ENCODE assay signal across 10 mouse cellular contexts in genomic region chr2:84961300-84961699, GRCm38 (mm10). TPM values are rescaled to one million over a fixed set of nuclear protein-coding genes. Genes with fewer than 3 reads are reported as not detected.
DNase-seq lines count a peak whose midpoint lies in the region; ATAC-seq and TF ChIP-seq lines count a peak whose summit lies in the region.
"Had no signal": no experiment of that assay in that cellular context is flagged by ENCODE, and none has a peak within 500 bp of the region (broad histone marks: within the 10 kb centered on the region; RNA-seq: fewer than 3 reads in every experiment).

No protein-coding gene starts in this region.

- H3K9ac ChIP-seq in intestine, embryonic 16.5 days (ENCODE audit: low read depth, low read length) = no peak overlapping the region
- H3K9ac ChIP-seq in lung, postnatal 0 days (replicated peaks; ENCODE audit: low read depth) = no peak overlapping the region
- H3K9ac ChIP-seq: forebrain, embryonic 13.5 days; limb, embryonic 13.5 days had no signal

- TF ChIP-seq EP300 in lung, postnatal 0 days (IDR thresholded peaks at IDR 0.05) = no peak

- ATAC-seq in intestine, embryonic 16.5 days = peak; percentile 58; the same call in 1 of the 2 replicates
- peak; percentile 80 for ATAC-seq in lung, postnatal 0 days
- ATAC-seq: forebrain, embryonic 13.5 days had no signal

- no peaks in the 10 kb centered on the region for H3K27me3 ChIP-seq in intestine, embryonic 16.5 days (replicated peaks; ENCODE audit: control insufficient read depth, insufficient read depth, low read length)
- H3K27me3 ChIP-seq in lung, postnatal 0 days (replicated peaks; ENCODE audit: insufficient read depth, low read length) = no peaks in the 10 kb centered on the region
- H3K27me3 ChIP-seq: forebrain, embryonic 13.5 days; limb, embryonic 13.5 days had no signal

- H3K27ac ChIP-seq in bone marrow, adult 2 months (ENCODE audit: control insufficient read depth, insufficient read depth, low read depth, low read length, poor library complexity) = peak overlapping the region; percentile 50; the same call in 1 of the 2 replicates
- H3K27ac ChIP-seq in intestine, embryonic 16.5 days (ENCODE audit: low read length) = no peak overlapping the region
- H3K27ac ChIP-seq in lung, postnatal 0 days (ENCODE audit: low read length) = no peak overlapping the region
- H3K27ac ChIP-seq: forebrain, embryonic 13.5 days; limb, embryonic 13.5 days had no signal

- WGBS in bone marrow, adult 2 months = 45% methylated on average over 2 of the region's 2 CpGs
- 51% methylated on average over 2 of the region's 2 CpGs for WGBS in intestine, embryonic 16.5 days
- 50% methylated on average over 2 of the region's 2 CpGs for WGBS in lung, postnatal 0 days

- DNase-seq in adrenal gland, adult (ENCODE audit: inconsistent age in 2 of 2, low spot score in 1 of 2) = peak; percentile 79 to 88
- no peak for DNase-seq in adrenal gland, postnatal 4 days (ENCODE audit: low spot score in 2 of 2)
- DNase-seq in lung, postnatal 0 days (ENCODE audit: low spot score) = peak; percentile 72
- DNase-seq in layer of hippocampus, postnatal 10 days (ENCODE audit: low spot score in 2 of 2) = no peak
- no peak for DNase-seq in frontal cortex, postnatal 36 days (ENCODE audit: low spot score in 2 of 2)
- no peak for DNase-seq in left cerebral cortex, adult 9 months (ENCODE audit: low spot score in 2 of 2)

- TF ChIP-seq POLR2A in bone marrow, adult 2 months (IDR thresholded peaks at IDR 0.05; ENCODE audit: borderline replicate concordance, control insufficient read depth, low read depth, low read length) = no peak

- H3K4me2 ChIP-seq in intestine, embryonic 16.5 days (ENCODE audit: low read depth, low read length) = no peak overlapping the region
- H3K4me2 ChIP-seq in lung, postnatal 0 days (replicated peaks; ENCODE audit: low read depth, low read length) = no peak overlapping the region
- H3K4me2 ChIP-seq: forebrain, embryonic 13.5 days; limb, embryonic 13.5 days had no signal

- no peaks in the 10 kb centered on the region for H3K36me3 ChIP-seq in intestine, embryonic 16.5 days (ENCODE audit: control insufficient read depth, insufficient read depth, low read length)
- peaks cover 20% of the 10 kb centered on the region; the same call in 1 of the 2 replicates for H3K36me3 ChIP-seq in lung, postnatal 0 days (ENCODE audit: insufficient read depth, low read length)

- H3K9me3 ChIP-seq in intestine, embryonic 16.5 days (ENCODE audit: control insufficient read depth, low read length) = no peaks in the 10 kb centered on the region
- H3K9me3 ChIP-seq in lung, postnatal 0 days (ENCODE audit: low read length) = no peaks in the 10 kb centered on the region
- H3K9me3 ChIP-seq: forebrain, embryonic 13.5 days; limb, embryonic 13.5 days had no signal

- no peak for TF ChIP-seq CTCF in bone marrow, adult 2 months (IDR thresholded peaks at IDR 0.05; ENCODE audit: control insufficient read depth, insufficient read depth, low read length)
- peak; percentile 40 for TF ChIP-seq CTCF in lung, postnatal 0 days (IDR thresholded peaks at IDR 0.05)

- H3K4me3 ChIP-seq in bone marrow, adult 2 months (replicated peaks; ENCODE audit: control insufficient read depth, low read depth, low read length) = no peak overlapping the region
- H3K4me3 ChIP-seq in intestine, embryonic 16.5 days (ENCODE audit: low read length) = no peak overlapping the region
- H3K4me3 ChIP-seq in lung, postnatal 0 days (ENCODE audit: low read depth, low read length) = no peak overlapping the region
- H3K4me3 ChIP-seq: forebrain, embryonic 13.5 days; limb, embryonic 13.5 days had no signal

- H3K4me1 ChIP-seq in bone marrow, adult 2 months (ENCODE audit: control insufficient read depth, insufficient read depth, low read length) = peaks cover 2% of the 10 kb centered on the region; the same call in 1 of the 2 replicates
- H3K4me1 ChIP-seq in intestine, embryonic 16.5 days (ENCODE audit: control insufficient read depth, insufficient read depth, low read length) = no peaks in the 10 kb centered on the region
- H3K4me1 ChIP-seq in lung, postnatal 0 days (ENCODE audit: insufficient read depth, low read depth, low read length) = no peaks in the 10 kb centered on the region
- H3K4me1 ChIP-seq: forebrain, embryonic 13.5 days; limb, embryonic 13.5 days had no signal

RNA-seq across cellular contexts. Expression of gene Prg2, which starts 19.0 kb away (rescaled TPM):
- 1 to 10 TPM; 2.2 to 7.8 TPM for total RNA-seq in adrenal gland, postnatal 4 days (2021)
- polyA plus RNA-seq in bone marrow, adult 2 months (2011; ENCODE audit: insufficient read depth, insufficient read length, low replicate concordance, missing spikeins) = 248 and 464 TPM in 2 replicates
- 1.0 TPM in 1 of 2 replicates, not detected in the other for polyA plus RNA-seq in intestine, embryonic 16.5 days (2015; fragmentation: Nextera tagmentation; extraction: Ambion mirVana)
- polyA plus RNA-seq in lung, postnatal 0 days (2015; fragmentation: Nextera tagmentation; extraction: Ambion mirVana) = not detected in 2 replicates
- total RNA-seq in layer of hippocampus, postnatal 10 days (2021) = not detected
- polyA plus RNA-seq: forebrain, embryonic 13.5 days had no signal

RNA-seq across cellular contexts. Expression of gene Slc43a3, which starts 24.9 kb away (rescaled TPM):
- total RNA-seq in adrenal gland, postnatal 4 days (2021) = 10 to 100 TPM; 66.4 to 68.4 TPM
- 80.0 and 90.6 TPM in 2 replicates for polyA plus RNA-seq in bone marrow, adult 2 months (2011; ENCODE audit: insufficient read depth, insufficient read length, low replicate concordance, missing spikeins)
- polyA plus RNA-seq in intestine, embryonic 16.5 days (2015; fragmentation: Nextera tagmentation; extraction: Ambion mirVana) = 43.7 and 47.7 TPM in 2 replicates
- 121 and 122 TPM in 2 replicates for polyA plus RNA-seq in lung, postnatal 0 days (2015; fragmentation: Nextera tagmentation; extraction: Ambion mirVana)
- 1 to 10 TPM; 2.4 to 5.3 TPM for total RNA-seq in layer of hippocampus, postnatal 10 days (2021)

RNA-seq across cellular contexts. Expression of gene Prg3, which starts 26.7 kb away (rescaled TPM):
- total RNA-seq in adrenal gland, postnatal 4 days (2021) = under 1 TPM; 0.50 to 0.73 TPM
- polyA plus RNA-seq in bone marrow, adult 2 months (2011; ENCODE audit: insufficient read depth, insufficient read length, low replicate concordance, missing spikeins) = 10.6 and 22.8 TPM in 2 replicates
- not detected in 2 replicates for polyA plus RNA-seq in intestine, embryonic 16.5 days (2015; fragmentation: Nextera tagmentation; extraction: Ambion mirVana)
- not detected in 2 replicates for polyA plus RNA-seq in lung, postnatal 0 days (2015; fragmentation: Nextera tagmentation; extraction: Ambion mirVana)
- total RNA-seq in layer of hippocampus, postnatal 10 days (2021) = not detected
- polyA plus RNA-seq: forebrain, embryonic 13.5 days; limb, embryonic 13.5 days had no signal

Comparison
In these comparisons a context has a peak if more than half of its experiments do, and no peak if none do; other contexts are left out.
1. DNase-seq: peak in adrenal gland, adult (2 of 2) and lung, postnatal 0 days (single experiment); none in adrenal gland, postnatal 4 days (0 of 2), layer of hippocampus, postnatal 10 days (0 of 2), frontal cortex, postnatal 36 days (0 of 2) and left cerebral cortex, adult 9 months (0 of 2).
2. RNA of gene Prg2, which starts 19.0 kb away (polyA plus RNA-seq): 248 to 464 TPM in bone marrow, adult 2 months; 1.0 TPM in intestine, embryonic 16.5 days and not detected in lung, postnatal 0 days; every median in the first group is over 100 times any median in the second.
3. RNA of gene Prg3, which starts 26.7 kb away (polyA plus RNA-seq): 10.6 to 22.8 TPM in bone marrow, adult 2 months; not detected in intestine, embryonic 16.5 days and not detected in lung, postnatal 0 days; every median in the first group is over 10 times any median in the second.